Mouse (Mus musculus): ENCODE data around the gene Olfr1338. TPM values are rescaled to one million over a fixed set of nuclear protein-coding genes. Genes with fewer than 3 reads are reported as not detected.

Gene Olfr1338
- polyA plus RNA-seq, 1 experiment from 2014 or later: not detected

Other genes starting within 250 kb of the Olfr1338 start
- 1.1 and 2.8 TPM in 2 replicates for gene 2610528J11Rik, start 231.7 kb downstream of the Olfr1338 start, polyA plus RNA-seq (2016; fragmentation: Nextera tagmentation; extraction: Ambion mirVana)
- gene Tmem125, start 214.7 kb downstream of the Olfr1338 start, polyA plus RNA-seq (2016; fragmentation: Nextera tagmentation; extraction: Ambion mirVana): 0.71 and 1.1 TPM in 2 replicates
- gene Cfap57, start 138.0 kb downstream of the Olfr1338 start, polyA plus RNA-seq (2016; fragmentation: Nextera tagmentation; extraction: Ambion mirVana): 0.71 and 1.3 TPM in 2 replicates
- 148 and 192 TPM in 2 replicates for gene Ebna1bp2, start 137.9 kb downstream of the Olfr1338 start, polyA plus RNA-seq (2016; fragmentation: Nextera tagmentation; extraction: Ambion mirVana)
- gene Olfr62, start 99.8 kb downstream of the Olfr1338 start, polyA plus RNA-seq (2016; fragmentation: Nextera tagmentation; extraction: Ambion mirVana): not detected in 2 replicates
- gene Olfr1342, start 66.0 kb downstream of the Olfr1338 start, polyA plus RNA-seq (2016; fragmentation: Nextera tagmentation; extraction: Ambion mirVana): not detected in 2 replicates
- gene Olfr1341, start 55.2 kb downstream of the Olfr1338 start, polyA plus RNA-seq (2016; fragmentation: Nextera tagmentation; extraction: Ambion mirVana): not detected in 2 replicates
- not detected in 2 replicates for gene Olfr1340, start 38.6 kb downstream of the Olfr1338 start, polyA plus RNA-seq (2016; fragmentation: Nextera tagmentation; extraction: Ambion mirVana)
- not detected in 2 replicates for gene Olfr1339, start 26.6 kb downstream of the Olfr1338 start, polyA plus RNA-seq (2016; fragmentation: Nextera tagmentation; extraction: Ambion mirVana)
- not detected in 2 replicates for gene Olfr1337, start 23.8 kb upstream of the Olfr1338 start, polyA plus RNA-seq (2016; fragmentation: Nextera tagmentation; extraction: Ambion mirVana)
- gene Olfr1335, start 51.2 kb upstream of the Olfr1338 start, polyA plus RNA-seq (2016; fragmentation: Nextera tagmentation; extraction: Ambion mirVana): not detected in 2 replicates
- gene Olfr1333, start 77.5 kb upstream of the Olfr1338 start, polyA plus RNA-seq (2016; fragmentation: Nextera tagmentation; extraction: Ambion mirVana): not detected in 2 replicates
- gene Olfr1331, start 105.9 kb upstream of the Olfr1338 start, polyA plus RNA-seq (2016; fragmentation: Nextera tagmentation; extraction: Ambion mirVana): not detected in 2 replicates
- not detected in 2 replicates for gene Olfr1330, start 129.9 kb upstream of the Olfr1338 start, polyA plus RNA-seq (2016; fragmentation: Nextera tagmentation; extraction: Ambion mirVana)
- gene Olfr1329, start 158.7 kb upstream of the Olfr1338 start, polyA plus RNA-seq (2016; fragmentation: Nextera tagmentation; extraction: Ambion mirVana): not detected in 2 replicates
- gene Olfr1328, start 179.9 kb upstream of the Olfr1338 start, polyA plus RNA-seq (2016; fragmentation: Nextera tagmentation; extraction: Ambion mirVana): not detected in 2 replicates
- gene Lao1, start 202.8 kb upstream of the Olfr1338 start, polyA plus RNA-seq (2016; fragmentation: Nextera tagmentation; extraction: Ambion mirVana): not detected in 2 replicates